Mouse (Mus musculus) hindbrain, embryonic 16.5 days (tissue): ENCODE results near the gene Med19. TPM values are rescaled to one million over a fixed set of nuclear protein-coding genes. Genes with fewer than 3 reads are reported as not detected.

Experiments used
- ATAC-seq: fragments of 200-750 bp; cut with Nextera tagmentation; 2 replicates; pipeline ENCODE4 v1.8.0; 2017; ENCODE audit warnings: moderate TSS enrichment, moderate library complexity
- H3K27ac ChIP-seq: fragments of 300-500 bp; sonication (generic); 2 replicates; pipeline ENCODE4 v1.5.1; 2014; ENCODE audit warnings: low read depth, mild to moderate bottlenecking, control low read depth, low read length, moderate library complexity
- H3K27me3 ChIP-seq: fragments of 300-500 bp; sonication (generic); replicated peaks from 2 replicates; pipeline ENCODE4 v1.6.1; 2014; ENCODE audit warnings: low read length; ENCODE audit not compliant: control insufficient read depth, insufficient read depth
- H3K36me3 ChIP-seq: fragments of 300-500 bp; sonication (generic); 2 replicates; pipeline ENCODE4 v1.6.1; 2014; ENCODE audit warnings: mild to moderate bottlenecking, low read length, moderate library complexity, mixed read lengths; ENCODE audit not compliant: control insufficient read depth, insufficient read depth
- H3K4me1 ChIP-seq: fragments of 300-500 bp; sonication (generic); 2 replicates; pipeline ENCODE4 v1.6.1; 2014; ENCODE audit warnings: low read depth, low read length; ENCODE audit not compliant: control insufficient read depth, insufficient read depth
- H3K4me2 ChIP-seq: fragments of 300-500 bp; sonication (generic); 2 replicates; pipeline ENCODE4 v1.6.1; 2014; ENCODE audit warnings: mild to moderate bottlenecking, low read length, control low read depth, moderate library complexity
- H3K4me3 ChIP-seq: fragments of 300-500 bp; sonication (generic); 2 replicates; pipeline ENCODE4 v1.5.1; 2014; ENCODE audit warnings: mild to moderate bottlenecking, low read length, control low read depth, moderate library complexity
- H3K9ac ChIP-seq: fragments of 300-500 bp; sonication (generic); 2 replicates; pipeline ENCODE4 v1.6.1; 2014; ENCODE audit warnings: low read depth, mild to moderate bottlenecking, control low read depth, low read length, moderate library complexity
- H3K9me3 ChIP-seq: fragments of 300-500 bp; sonication (generic); 2 replicates; pipeline ENCODE4 v1.6.1; 2014; ENCODE audit warnings: mild to moderate bottlenecking, low read length, moderate library complexity; ENCODE audit not compliant: control insufficient read depth
- WGBS: fragments of 180-500 bp; shearing (Covaris S2); extraction: QIAGEN DNeasy Blood & Tissue Kit; methylation state at CpG from one replicate; pipeline ENCODE4 v1.1.7; 2014; 5-methylcytosine and 5-hydroxymethylcytosine counted together
- polyA plus RNA-seq: library from polyadenylated mRNA; unstranded; fragments of >200 nt; fragmentation: Nextera tagmentation; extraction: Ambion mirVana; gene quantifications from 2 replicates; pipeline ENCODE4 v1.2.1, GENCODE M21; 2015

Med19 gene
- polyA plus RNA-seq, 1 experiment from 2014 or later: 50.7 TPM

DNA sequence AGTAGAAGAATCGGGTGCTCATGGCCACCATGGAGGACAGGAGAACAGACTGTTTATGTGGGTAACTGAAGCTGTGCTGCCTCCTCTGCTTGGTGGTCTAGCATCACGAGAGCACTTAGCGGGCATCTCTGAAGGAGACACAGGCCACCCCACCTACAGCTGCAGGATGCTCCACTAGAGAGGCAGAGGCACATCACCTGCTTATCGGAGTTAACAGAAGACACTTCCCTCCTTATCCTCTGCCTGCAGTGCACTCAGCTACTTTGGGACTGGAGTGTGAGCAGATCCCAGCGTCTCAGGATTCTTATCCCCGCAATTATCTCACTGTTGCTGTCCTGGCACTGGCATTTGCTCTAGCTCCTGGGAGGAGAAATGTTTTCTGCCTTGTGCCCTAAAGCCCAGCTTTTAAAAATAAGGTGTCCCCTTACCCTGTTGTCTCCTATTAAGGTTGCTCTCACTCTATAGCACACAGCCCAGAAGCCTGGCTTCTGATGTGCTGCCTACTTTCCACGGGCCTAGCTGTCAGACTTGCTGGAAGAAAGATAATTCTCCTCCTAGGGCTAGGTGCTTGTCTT is 57.2 kb downstream of the Med19 start:
- peaks cover 48% of the 10 kb centered on the region for H3K4me1 ChIP-seq
- H3K4me2 ChIP-seq: peak overlapping the region; percentile 87
- H3K9ac ChIP-seq: peak overlapping the region; percentile 66
- H3K27me3 ChIP-seq: no peaks in the 10 kb centered on the region
- H3K4me3 ChIP-seq: peak overlapping the region; percentile 50
- H3K36me3 ChIP-seq: no peaks in the 10 kb centered on the region
- H3K27ac ChIP-seq: peak overlapping the region; percentile 62
- 15% methylated on average over 7 of the region's 7 CpGs for WGBS
- no peaks in the 10 kb centered on the region for H3K9me3 ChIP-seq
- no peak for ATAC-seq

- peaks cover 58% of the 10 kb centered on the region for H3K4me1 ChIP-seq
- H3K4me3 ChIP-seq: peak overlapping the region; percentile 34
- no peak overlapping the region for H3K27ac ChIP-seq
- ATAC-seq: no peak
- no peaks in the 10 kb centered on the region for H3K9me3 ChIP-seq
- H3K27me3 ChIP-seq: no peaks in the 10 kb centered on the region
- 6% methylated on average over 27 of the region's 27 CpGs for WGBS
- H3K4me2 ChIP-seq: peak overlapping the region; percentile 87
- H3K36me3 ChIP-seq: no peaks in the 10 kb centered on the region
- peak overlapping the region; percentile 48 for H3K9ac ChIP-seq
Observed at GRCm38 (mm10) chr2:84736312-84737161, 58.3 kb downstream of the Med19 start.

GRCm38 (mm10) chr2:84737451-84737925 is 59.3 kb downstream of the Med19 start:
- H3K4me2 ChIP-seq: peak overlapping the region; percentile 87
- H3K36me3 ChIP-seq: no peaks in the 10 kb centered on the region
- no peak for ATAC-seq
- WGBS: 3% methylated on average over 8 of the region's 8 CpGs
- no peak overlapping the region for H3K27ac ChIP-seq
- peak overlapping the region; percentile 25; the same call in 1 of the 2 replicates for H3K9ac ChIP-seq
- no peak overlapping the region for H3K4me3 ChIP-seq
- H3K4me1 ChIP-seq: peaks cover 66% of the 10 kb centered on the region
- no peaks in the 10 kb centered on the region for H3K9me3 ChIP-seq
- H3K27me3 ChIP-seq: no peaks in the 10 kb centered on the region

Other genes starting within 250 kb of the Med19 start
- gene Tfpi, start 201.6 kb upstream of the Med19 start, polyA plus RNA-seq: 18.7 and 19.1 TPM in 2 replicates
- gene Ctnnd1, start 27.6 kb upstream of the Med19 start, polyA plus RNA-seq: 24.4 and 31.8 TPM in 2 replicates
- gene Btbd18, start 19.3 kb upstream of the Med19 start, polyA plus RNA-seq: 0.26 and 0.44 TPM in 2 replicates
- 184 and 198 TPM in 2 replicates for gene Selenoh, start 7.6 kb upstream of the Med19 start, polyA plus RNA-seq
- gene Gm28635, start 361 bp upstream of the Med19 start, polyA plus RNA-seq: not detected in 2 replicates
- gene Tmx2, start 738 bp downstream of the Med19 start, polyA plus RNA-seq: 342 and 364 TPM in 2 replicates
- gene Zdhhc5, start 36.8 kb downstream of the Med19 start, polyA plus RNA-seq: 15.2 and 18.2 TPM in 2 replicates
- 18.7 and 20.5 TPM in 2 replicates for gene Clp1, start 48.9 kb downstream of the Med19 start, polyA plus RNA-seq
- 16.9 and 19.9 TPM in 2 replicates for gene Ypel4, start 55.7 kb downstream of the Med19 start, polyA plus RNA-seq
- 4.9 and 6.7 TPM in 2 replicates for gene Gm19426, start 65.3 kb downstream of the Med19 start, polyA plus RNA-seq
- gene Serping1, start 97.0 kb downstream of the Med19 start, polyA plus RNA-seq: 40.8 and 42.3 TPM in 2 replicates
- 26.1 and 27.8 TPM in 2 replicates for gene Ube2l6, start 120.4 kb downstream of the Med19 start, polyA plus RNA-seq
- gene Smtnl1, start 144.2 kb downstream of the Med19 start, polyA plus RNA-seq: not detected in 2 replicates
- gene Timm10, start 148.6 kb downstream of the Med19 start, polyA plus RNA-seq: 76.5 and 83.2 TPM in 2 replicates
- 1.5 and 1.6 TPM in 2 replicates for gene Slc43a1, start 160.4 kb downstream of the Med19 start, polyA plus RNA-seq
- 3.0 and 4.5 TPM in 2 replicates for gene Rtn4rl2, start 208.3 kb downstream of the Med19 start, polyA plus RNA-seq